Mouse (Mus musculus) CD8-positive naive resting alpha-beta T cell, adult 2 months (primary cell): ENCODE results near the gene Gamt.
"Not testable (repeated sequence)": the region's sequence is repeated elsewhere in the genome, so short reads cannot be mapped to it uniquely, and the experiment has no call there.

Experiments
- DNase-seq, 2 experiments: peaks; one replicate each; pipeline ENCODE4 v3.0.0; 2022; ENCODE audit warnings: low read depth in 2 of 2, low spot score in 2 of 2

Gamt gene

GRCm38 (mm10) chr10:80236145-80236825, 24.5 kb downstream of the Gamt start:
- no peak for DNase-seq

- no peak for DNase-seq
Observed at GRCm38 (mm10) chr10:80227877-80228775, 32.7 kb downstream of the Gamt start.

- DNase-seq = no peak
Observed at GRCm38 (mm10) chr10:80227166-80227539, 33.7 kb downstream of the Gamt start.

- DNase-seq = peak; percentile 92 to 94
Observed at GRCm38 (mm10) chr10:80226416-80227165, 34.2 kb downstream of the Gamt start, which contains the start of gene Mum1. Gene Mum1 (plus strand): TSS chr10:80226434.

- no peak for DNase-seq
Observed at GRCm38 (mm10) chr10:80226071-80226415, 34.8 kb downstream of the Gamt start.

- DNase-seq = not testable (repeated sequence)
Observed at GRCm38 (mm10) chr10:80223137-80223536, 37.7 kb downstream of the Gamt start.

- no peak for DNase-seq
Observed at GRCm38 (mm10) chr10:80220676-80221075, 40.1 kb downstream of the Gamt start.

GRCm38 (mm10) chr10:80215048-80215772, 45.6 kb downstream of the Gamt start:
- DNase-seq = no peak

- DNase-seq = not testable (repeated sequence)
Observed at GRCm38 (mm10) chr10:80211547-80212103, 49.2 kb downstream of the Gamt start.

- DNase-seq = no peak
Observed at GRCm38 (mm10) chr10:80208841-80209371, 51.9 kb downstream of the Gamt start.

- DNase-seq = no peak
Observed at GRCm38 (mm10) chr10:80208248-80208647, 52.6 kb downstream of the Gamt start.
